Mouse (Mus musculus) ES-Bruce4 (cell line): Measurements from ENCODE around the gene Fam20c. TPM values are rescaled to one million over a fixed set of nuclear protein-coding genes. Genes with fewer than 3 reads are reported as not detected.

Experiments
- H3K27ac ChIP-seq: 2 replicates; pipeline ENCODE4 v1.5.1; 2012; ENCODE audit warnings: low read length, inconsistent platforms; ENCODE audit not compliant: insufficient read depth
- H3K27me3 ChIP-seq: 2 replicates; pipeline ENCODE4 v1.6.1; 2012; ENCODE audit warnings: mild to moderate bottlenecking, low read length, inconsistent platforms; ENCODE audit not compliant: control insufficient read depth, poor library complexity, insufficient read depth, severe bottlenecking
- H3K36me3 ChIP-seq: 2 replicates; pipeline ENCODE4 v1.6.1; 2012; ENCODE audit warnings: inconsistent platforms, mild to moderate bottlenecking, low read length, moderate library complexity; ENCODE audit not compliant: control insufficient read depth, poor library complexity, insufficient read depth, severe bottlenecking
- H3K4me1 ChIP-seq: one replicate; pipeline ENCODE4 v1.8.1; 2011; ENCODE audit warnings: low read length; ENCODE audit not compliant: control insufficient read depth, insufficient read depth
- H3K4me3 ChIP-seq: 2 replicates; pipeline ENCODE4 v1.5.1; 2011; ENCODE audit warnings: low read depth, mild to moderate bottlenecking, low read length
- H3K9ac ChIP-seq: 2 replicates; pipeline ENCODE4 v1.6.1; 2012; ENCODE audit warnings: low read depth, mild to moderate bottlenecking, inconsistent platforms; ENCODE audit not compliant: poor library complexity, severe bottlenecking
- H3K9me3 ChIP-seq: replicated peaks from 2 replicates; pipeline ENCODE4 v1.6.1; 2012; ENCODE audit warnings: mild to moderate bottlenecking, low read length, inconsistent platforms; ENCODE audit not compliant: control insufficient read depth, poor library complexity, insufficient read depth, severe bottlenecking
- CTCF ChIP-seq: IDR thresholded peaks from one replicate; pipeline ENCODE4 v1.8.1; 2011; ENCODE audit warnings: low read depth, low read length
- EP300 ChIP-seq: IDR thresholded peaks from 2 replicates; pipeline ENCODE4 v1.6.1; 2011; ENCODE audit warnings: low read depth, low read length; ENCODE audit not compliant: insufficient read depth
- POLR2A ChIP-seq: IDR thresholded peaks from one replicate; pipeline ENCODE4 v1.8.1; 2011; ENCODE audit warnings: low read length; ENCODE audit not compliant: insufficient read depth
- polyA plus RNA-seq: library from polyadenylated mRNA; stranded (reverse); fragments of >200 nt; gene quantifications from 2 replicates; pipeline ENCODE4 v1.2.4, GENCODE M21; 2011; ENCODE audit warnings: low read depth; ENCODE audit not compliant: missing spikeins, insufficient read depth, insufficient read length

Gene Fam20c
- polyA plus RNA-seq, 1 experiment, result 0.88 TPM

DNA sequence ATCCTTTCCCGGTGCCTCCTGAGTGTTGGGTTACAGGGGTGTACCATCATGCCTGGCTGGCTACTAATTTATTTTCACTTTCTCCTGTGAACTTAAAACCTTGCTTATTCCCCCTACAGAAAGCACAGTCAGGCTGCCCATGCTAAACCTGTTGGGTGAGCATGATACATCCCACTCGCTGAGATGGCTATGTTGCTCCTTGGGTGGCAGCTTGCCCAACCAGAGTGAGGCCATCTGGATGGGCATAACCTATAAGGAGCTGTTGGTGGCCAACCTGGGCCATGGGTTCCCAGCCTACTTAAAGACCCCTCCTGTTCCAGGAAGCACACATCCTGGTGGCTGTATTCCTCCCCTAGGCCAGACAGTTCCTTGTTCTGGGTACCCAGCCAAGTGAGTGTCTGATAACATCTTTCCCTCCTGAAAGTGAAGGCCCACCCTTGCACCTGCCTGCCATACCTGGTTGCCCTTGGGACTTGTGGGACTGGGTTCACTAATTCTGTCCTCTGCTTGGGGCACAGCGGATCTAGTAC is 31.7 kb downstream of the Fam20c start:
- no peak for TF ChIP-seq CTCF
- TF ChIP-seq EP300, result no peak
- TF ChIP-seq POLR2A, result no peak
- Histone ChIP-seq H3K36me3 (no peaks in the 10 kb centered on the region), H3K27ac (no peak overlapping the region), H3K4me3 (no peak overlapping the region), H3K9me3 (no peaks in the 10 kb centered on the region), H3K27me3 (no peaks in the 10 kb centered on the region), H3K9ac (no peak overlapping the region), H3K4me1 (no peaks in the 10 kb centered on the region)

DNA sequence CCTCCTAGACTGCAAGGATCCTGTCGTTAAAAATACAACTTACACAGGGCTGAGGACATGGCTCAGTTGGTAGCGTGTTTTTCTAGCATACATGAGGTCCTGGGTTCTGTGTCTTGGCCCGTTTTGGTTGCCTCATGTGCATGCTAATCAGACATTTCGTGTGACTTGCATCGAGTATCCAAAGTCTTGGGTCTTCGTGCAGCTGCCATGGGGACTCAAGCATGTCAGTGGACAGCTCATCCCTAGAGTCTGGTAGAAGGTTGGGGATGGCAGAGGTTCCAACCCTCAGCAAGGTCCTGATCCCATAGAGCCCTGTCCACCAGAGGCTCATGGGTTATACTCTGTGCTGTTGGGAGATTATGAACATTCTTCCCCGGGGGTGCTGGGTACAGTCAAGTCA is 33.3 kb downstream of the Fam20c start:
- Histone ChIP-seq H3K27ac (no peak overlapping the region), H3K27me3 (no peaks in the 10 kb centered on the region), H3K9ac (no peak overlapping the region), H3K4me3 (no peak overlapping the region), H3K36me3 (no peaks in the 10 kb centered on the region), H3K4me1 (no peaks in the 10 kb centered on the region), H3K9me3 (no peaks in the 10 kb centered on the region)
- no peak for TF ChIP-seq EP300

DNA sequence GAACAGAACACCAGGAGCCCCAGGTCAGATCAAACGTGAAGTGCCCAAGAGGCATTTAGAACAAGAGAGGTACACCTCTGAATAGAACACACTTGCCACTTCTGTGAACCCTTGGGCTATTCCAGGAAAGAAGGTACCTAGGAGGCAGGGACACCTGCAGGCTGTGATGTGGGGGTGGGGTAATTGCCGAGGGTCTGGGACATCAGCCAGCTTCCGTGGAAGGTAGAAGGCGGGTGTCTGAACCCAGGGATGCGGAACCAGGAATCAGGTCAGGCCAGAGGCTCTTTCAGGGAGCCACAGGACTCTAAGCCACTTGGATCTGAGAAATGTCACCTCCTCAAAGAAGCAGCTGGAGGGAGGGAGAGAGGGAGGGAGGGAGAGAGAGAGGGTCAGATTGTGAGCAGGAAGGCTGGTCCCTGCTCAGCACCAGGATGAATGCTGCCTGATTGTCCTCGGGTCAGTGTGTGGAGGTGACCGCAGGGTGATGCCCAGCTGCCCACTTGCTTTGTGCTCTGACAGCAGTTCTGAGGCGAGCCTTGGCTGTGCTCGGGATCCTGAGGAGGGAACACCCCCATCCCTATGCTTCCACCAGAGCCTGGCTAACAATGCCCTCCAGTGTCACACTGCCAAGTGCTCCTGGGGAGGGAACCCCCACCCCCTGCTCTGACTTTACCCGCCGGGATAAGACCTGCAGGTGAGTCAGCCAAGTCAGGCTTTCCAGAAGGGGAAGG is 34.3 kb downstream of the Fam20c start:
- H3K27me3 ChIP-seq, result no peaks in the 10 kb centered on the region
- H3K36me3 ChIP-seq, result no peaks in the 10 kb centered on the region
- H3K9ac ChIP-seq, result no peak overlapping the region
- no peaks in the 10 kb centered on the region for H3K9me3 ChIP-seq
- H3K4me1 ChIP-seq, result no peaks in the 10 kb centered on the region
- no peak for TF ChIP-seq CTCF
- TF ChIP-seq EP300, result no peak
- TF ChIP-seq POLR2A, result no peak
- no peak overlapping the region for H3K27ac ChIP-seq
- H3K4me3 ChIP-seq, result no peak overlapping the region

DNA sequence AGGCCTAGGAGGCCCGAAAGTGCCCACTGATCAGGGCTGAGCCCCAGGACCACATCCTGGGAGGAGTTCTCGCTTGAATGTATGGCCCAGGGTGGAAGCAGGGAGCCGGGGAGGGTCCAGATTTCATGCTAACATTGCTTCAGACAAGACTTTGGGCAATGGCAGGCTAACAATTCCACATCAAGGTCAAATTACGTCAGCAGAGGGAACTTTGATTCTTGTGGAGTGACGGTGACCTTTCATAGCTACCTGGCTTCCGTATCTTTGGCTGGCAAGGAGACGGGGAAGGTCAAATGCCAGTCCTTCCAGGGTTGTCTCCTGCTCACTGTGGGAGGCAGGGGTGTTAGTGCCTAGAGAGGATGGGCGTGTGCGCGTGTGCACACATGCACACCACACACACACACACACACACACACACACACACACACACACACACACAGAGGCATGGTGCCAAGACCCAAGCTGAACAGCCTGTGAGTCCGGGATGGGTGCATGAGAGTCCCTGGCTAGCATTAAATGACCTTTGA is 36.7 kb downstream of the Fam20c start:
- no peak overlapping the region for H3K9ac ChIP-seq
- no peaks in the 10 kb centered on the region for H3K4me1 ChIP-seq
- H3K9me3 ChIP-seq, result no peaks in the 10 kb centered on the region
- H3K4me3 ChIP-seq, result no peak overlapping the region
- TF ChIP-seq CTCF (no peak), POLR2A (no peak), EP300 (no peak)
- no peak overlapping the region for H3K27ac ChIP-seq
- no peaks in the 10 kb centered on the region for H3K36me3 ChIP-seq
- no peaks in the 10 kb centered on the region for H3K27me3 ChIP-seq

DNA sequence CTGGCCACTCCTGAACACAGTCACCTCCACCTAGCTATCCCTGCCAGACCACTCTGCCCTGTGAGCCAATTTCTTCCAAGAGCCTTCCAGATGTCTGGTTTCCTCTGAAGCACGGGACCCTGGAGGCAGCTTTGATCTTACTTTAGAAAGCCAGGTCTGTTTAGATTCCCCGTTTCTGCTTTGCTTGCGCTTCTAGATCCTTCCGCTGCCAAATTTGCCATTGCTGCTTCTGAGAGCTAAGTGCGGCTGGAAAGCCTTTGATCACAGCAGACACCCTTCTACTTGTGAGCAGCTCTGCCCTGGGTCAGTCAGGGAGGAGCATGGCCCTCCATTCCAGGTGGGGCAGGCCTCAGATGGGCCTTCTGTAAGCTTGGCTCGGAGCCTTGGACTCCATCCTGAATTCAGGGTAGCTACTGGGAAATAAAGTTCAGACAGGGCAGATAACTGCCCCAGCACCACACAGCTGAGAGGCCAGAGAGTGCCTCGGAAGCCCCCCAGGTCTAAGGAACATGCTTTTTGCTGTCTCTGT is 47.3 kb downstream of the Fam20c start:
- TF ChIP-seq POLR2A (no peak), EP300 (no peak), CTCF (no peak)
- Histone ChIP-seq H3K4me1 (no peaks in the 10 kb centered on the region), H3K36me3 (no peaks in the 10 kb centered on the region), H3K4me3 (no peak overlapping the region), H3K9ac (no peak overlapping the region), H3K27me3 (no peaks in the 10 kb centered on the region), H3K27ac (no peak overlapping the region), H3K9me3 (no peaks in the 10 kb centered on the region)

DNA sequence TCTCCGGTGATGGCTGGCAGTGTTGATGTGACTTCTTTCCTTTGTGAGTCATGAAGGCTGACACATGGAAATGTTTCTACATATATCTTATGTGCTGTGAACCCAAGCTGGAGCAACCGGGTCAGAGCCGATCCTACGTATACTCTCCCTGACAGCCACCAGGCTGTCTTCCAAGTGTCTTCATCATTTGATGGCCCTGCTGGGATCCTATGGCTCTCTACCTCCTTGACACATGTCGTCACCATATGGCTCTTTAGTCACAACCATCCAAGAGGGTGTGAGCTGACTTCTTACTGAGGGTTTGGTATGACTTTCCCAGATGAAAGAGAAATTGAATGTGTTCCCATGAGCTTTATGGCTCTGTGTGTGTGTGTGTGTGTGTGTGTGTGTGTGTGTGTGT is 50.0 kb downstream of the Fam20c start:
- TF ChIP-seq EP300 (no peak), POLR2A (no peak), CTCF (no peak)
- no peaks in the 10 kb centered on the region for H3K27me3 ChIP-seq
- H3K4me1 ChIP-seq, result no peaks in the 10 kb centered on the region
- H3K36me3 ChIP-seq, result no peaks in the 10 kb centered on the region
- no peak overlapping the region for H3K9ac ChIP-seq
- H3K27ac ChIP-seq, result no peak overlapping the region
- no peaks in the 10 kb centered on the region for H3K9me3 ChIP-seq
- no peak overlapping the region for H3K4me3 ChIP-seq
